Mouse (Mus musculus) cortical plate, adult 2 months (tissue): ENCODE data around the gene Slc45a1.

ENCODE experiments used
- CTCF ChIP-seq: fragments of 200-500 bp; IDR thresholded peaks from 2 replicates; pipeline ENCODE4 v1.5.1; 2011; ENCODE audit warnings: mild to moderate bottlenecking, control low read depth, low read length; ENCODE audit not compliant: insufficient read depth; ENCODE audit errors: extremely low read depth
- POLR2A ChIP-seq: fragments of 200-500 bp; IDR thresholded peaks from 2 replicates; pipeline ENCODE4 v1.6.1; 2011; ENCODE audit warnings: mild to moderate bottlenecking, low read length, control low read depth; ENCODE audit not compliant: insufficient read depth; ENCODE audit errors: extremely low read depth

DNA sequence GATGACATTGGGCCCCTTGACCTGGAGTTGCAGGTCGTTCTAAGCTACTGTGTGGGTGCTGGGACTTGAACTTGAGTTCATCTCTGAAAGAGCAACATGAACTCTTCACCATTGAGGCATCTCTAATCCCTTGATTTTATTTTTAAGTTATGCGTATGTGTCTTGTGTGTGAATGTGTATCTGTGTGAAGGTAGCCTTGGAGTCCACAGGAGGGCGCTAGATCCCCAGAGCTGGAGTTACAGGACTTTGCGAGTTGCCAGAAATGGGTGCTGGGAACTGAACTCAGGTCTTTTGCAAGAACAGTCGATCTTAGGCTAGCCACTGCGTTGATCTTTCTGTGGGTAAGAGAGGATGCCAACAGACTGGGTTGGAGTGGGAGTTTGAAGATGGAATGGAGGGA is 4.5 kb upstream of the Slc45a1 start:
- TF ChIP-seq POLR2A = no peak
- TF ChIP-seq CTCF = no peak
